Mouse (Mus musculus): Measurements from ENCODE around the gene H2-T3. TPM values are rescaled to one million over a fixed set of nuclear protein-coding genes. Genes with fewer than 3 reads are reported as not detected.
"Not testable (repeated sequence)": the region's sequence is repeated elsewhere in the genome, so short reads cannot be mapped to it uniquely, and the experiment has no call there.

The H2-T3 gene
- total RNA-seq, 2 experiments from 2014 or later: not detected

DNA sequence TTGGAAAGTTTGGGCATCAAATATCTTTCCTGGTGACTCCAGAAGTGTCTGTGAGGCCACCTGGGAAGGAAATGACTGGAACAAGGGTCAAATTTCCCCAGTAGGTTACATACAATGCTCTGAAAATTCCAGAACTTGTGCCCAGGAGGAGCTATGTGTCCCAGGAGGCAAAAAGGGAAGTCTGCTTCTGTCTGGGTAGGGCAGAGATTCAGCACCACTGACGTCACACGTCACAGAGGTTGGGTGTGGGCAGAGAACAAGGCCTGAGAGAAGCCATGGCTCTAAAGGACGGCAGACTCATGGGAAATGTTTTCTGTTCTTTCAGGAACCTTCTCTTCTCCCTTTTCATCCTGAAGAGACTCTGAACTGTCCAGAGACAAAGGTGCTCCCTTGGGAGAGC is 2.5 kb downstream of the H2-T3 start:
- ATAC-seq (replicated peaks; ENCODE audit: low FRiP score, low TSS enrichment, poor library complexity, severe bottlenecking): no peak

DNA sequence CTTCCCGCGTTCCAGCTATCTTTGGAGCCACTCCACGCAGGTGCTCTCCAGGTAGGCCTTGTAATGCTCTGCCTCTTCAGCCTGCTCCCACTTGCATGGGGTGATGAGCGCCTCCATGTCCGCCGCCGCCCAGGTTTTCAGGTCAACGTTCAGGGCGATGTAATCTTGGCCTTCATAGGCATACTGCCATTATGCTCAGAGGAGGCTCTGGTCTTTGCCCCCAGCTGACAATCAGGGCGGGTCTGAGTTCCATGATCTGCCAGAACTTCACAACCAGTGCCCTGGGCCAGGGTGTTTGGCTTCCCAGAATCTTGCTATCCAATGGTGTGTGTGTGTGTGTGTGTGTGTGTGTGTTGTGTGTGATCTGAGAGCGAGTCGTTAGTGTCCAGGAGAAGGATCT is 7.9 kb downstream of the H2-T3 start:
- no peak for ATAC-seq (replicated peaks; ENCODE audit: low FRiP score, low TSS enrichment, poor library complexity, severe bottlenecking)

DNA sequence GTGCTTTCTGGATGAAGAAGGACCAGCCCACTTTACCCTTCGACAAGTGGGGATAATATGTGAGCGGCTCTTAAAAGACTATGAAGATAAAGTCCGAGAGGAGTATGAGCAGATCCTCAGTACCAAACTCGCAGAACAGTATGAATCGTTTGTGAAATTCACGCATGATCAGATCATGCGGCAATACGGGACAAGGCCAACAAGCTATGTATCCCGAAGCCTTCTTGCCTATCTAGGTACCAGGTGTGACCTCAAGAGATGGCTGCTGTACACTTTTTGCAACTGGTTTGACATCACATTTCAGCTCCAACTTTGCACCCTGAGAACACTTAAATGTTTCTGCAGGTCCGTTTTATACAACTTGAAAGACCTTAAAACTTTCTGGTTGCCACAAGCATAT is 10.6 kb downstream of the H2-T3 start:
- ATAC-seq (replicated peaks; ENCODE audit: low FRiP score, low TSS enrichment, poor library complexity, severe bottlenecking): not testable (repeated sequence)

DNA sequence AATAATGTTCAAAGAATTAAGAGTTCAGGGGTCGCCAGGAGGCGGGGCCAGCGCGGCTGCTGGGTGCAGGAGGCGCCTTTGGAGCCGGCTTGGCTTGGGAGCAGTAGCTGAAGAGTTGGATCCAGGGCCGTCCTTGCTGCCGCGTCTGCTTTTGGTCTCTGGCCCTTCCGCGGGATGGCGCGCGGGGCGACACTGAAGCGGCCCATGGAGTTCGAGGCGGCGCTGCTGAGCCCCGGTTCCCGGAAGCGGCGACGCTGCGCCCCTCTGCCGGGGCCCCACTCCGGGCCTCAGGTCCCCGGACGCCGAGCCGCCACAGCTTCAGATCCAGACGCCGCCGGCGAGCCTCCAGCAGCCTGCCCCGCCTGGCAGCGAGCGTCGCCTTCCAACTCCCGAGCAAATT is 11.1 kb downstream of the H2-T3 start:
- ATAC-seq (replicated peaks; ENCODE audit: low FRiP score, low TSS enrichment, poor library complexity, severe bottlenecking): 0 out of 2 replicates have a peak, but pooled peaks have one; percentile 44

DNA sequence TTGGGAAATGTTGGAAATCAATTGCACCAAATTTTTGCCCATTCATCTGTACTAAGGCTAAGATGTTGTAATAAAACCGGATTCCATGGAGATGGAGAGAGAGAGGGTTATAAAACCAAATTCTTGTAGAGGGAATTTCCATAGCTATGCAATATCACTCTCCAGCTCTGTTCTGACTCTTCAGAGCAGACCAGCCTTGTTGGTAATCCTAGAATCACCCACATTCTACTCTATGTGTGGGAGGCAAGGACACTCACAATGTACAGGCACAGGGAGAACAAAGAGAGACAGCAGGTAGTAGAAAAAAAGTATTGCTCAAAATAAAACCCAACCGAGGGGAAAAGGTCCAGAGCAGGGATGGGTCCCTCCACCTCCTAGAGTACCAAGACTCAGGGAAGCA is 14.0 kb downstream of the H2-T3 start:
- not testable (repeated sequence) for ATAC-seq (replicated peaks; ENCODE audit: low FRiP score, low TSS enrichment, poor library complexity, severe bottlenecking)

DNA sequence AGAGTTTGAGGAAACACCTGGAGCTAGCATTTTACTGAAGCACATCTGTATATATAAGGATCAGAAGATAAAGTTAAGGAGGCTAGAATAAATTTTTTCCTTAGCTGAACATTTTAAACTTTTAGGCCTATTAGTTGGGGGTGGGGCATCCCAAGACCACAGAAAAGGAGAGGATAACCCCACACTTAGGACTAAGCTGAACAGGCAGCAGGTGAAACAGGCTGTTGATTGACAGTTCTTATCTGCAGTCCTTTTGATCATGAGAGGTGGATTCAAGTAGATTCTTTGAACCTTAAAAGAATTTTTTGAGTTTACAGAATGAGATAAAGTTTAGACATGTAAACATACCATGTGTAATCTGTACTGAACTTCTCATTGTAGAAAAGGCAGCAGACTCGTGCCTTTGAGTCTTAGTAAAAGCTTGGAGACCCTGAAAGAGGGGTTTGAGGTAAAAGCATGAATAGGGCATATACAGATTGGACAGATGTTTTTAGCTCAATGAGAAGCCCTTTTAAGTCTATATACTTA is 19.7 kb downstream of the H2-T3 start:
- no peak for ATAC-seq (replicated peaks; ENCODE audit: low FRiP score, low TSS enrichment, poor library complexity, severe bottlenecking)

DNA sequence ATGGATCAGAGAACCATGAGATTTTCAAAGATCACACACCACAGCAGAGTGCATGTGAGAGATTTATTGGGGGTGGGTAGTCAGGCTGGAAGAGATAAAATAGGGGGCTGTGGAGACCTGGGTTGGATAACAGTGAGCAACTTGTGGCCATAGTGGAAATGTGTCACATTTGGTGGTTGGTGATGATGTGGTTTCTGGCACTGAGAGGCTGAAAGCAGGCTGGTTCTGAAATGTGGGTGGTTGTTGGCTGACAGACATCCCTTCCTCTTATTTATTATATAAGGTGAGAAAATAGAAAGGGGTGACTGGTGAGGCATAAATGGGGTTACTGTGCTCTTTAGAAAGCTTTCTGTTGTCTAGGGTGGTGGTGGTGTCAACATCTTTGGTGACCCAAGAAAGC is 20.3 kb downstream of the H2-T3 start:
- no peak for ATAC-seq (replicated peaks; ENCODE audit: low FRiP score, low TSS enrichment, poor library complexity, severe bottlenecking)

DNA sequence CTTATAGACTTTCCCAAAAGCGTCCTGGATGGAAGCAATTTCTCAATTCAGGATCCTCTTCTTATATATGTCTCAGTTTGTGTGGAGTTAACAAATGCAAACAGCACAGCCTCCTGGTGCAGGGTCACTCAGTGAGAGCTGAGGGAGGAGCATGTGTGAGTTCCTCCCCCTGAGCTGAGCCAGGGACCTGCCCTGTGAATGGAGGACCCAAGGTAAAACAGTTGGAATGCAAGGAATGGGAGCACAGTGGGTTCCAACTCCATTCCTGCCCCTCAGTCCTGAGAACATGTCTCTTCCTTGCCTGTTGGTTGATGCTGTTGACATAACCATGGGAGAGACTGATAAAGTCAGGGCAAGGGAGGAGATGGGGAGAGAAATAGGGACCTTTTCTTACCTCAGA is 21.0 kb downstream of the H2-T3 start:
- ATAC-seq (replicated peaks; ENCODE audit: low FRiP score, low TSS enrichment, poor library complexity, severe bottlenecking): not testable (repeated sequence)

DNA sequence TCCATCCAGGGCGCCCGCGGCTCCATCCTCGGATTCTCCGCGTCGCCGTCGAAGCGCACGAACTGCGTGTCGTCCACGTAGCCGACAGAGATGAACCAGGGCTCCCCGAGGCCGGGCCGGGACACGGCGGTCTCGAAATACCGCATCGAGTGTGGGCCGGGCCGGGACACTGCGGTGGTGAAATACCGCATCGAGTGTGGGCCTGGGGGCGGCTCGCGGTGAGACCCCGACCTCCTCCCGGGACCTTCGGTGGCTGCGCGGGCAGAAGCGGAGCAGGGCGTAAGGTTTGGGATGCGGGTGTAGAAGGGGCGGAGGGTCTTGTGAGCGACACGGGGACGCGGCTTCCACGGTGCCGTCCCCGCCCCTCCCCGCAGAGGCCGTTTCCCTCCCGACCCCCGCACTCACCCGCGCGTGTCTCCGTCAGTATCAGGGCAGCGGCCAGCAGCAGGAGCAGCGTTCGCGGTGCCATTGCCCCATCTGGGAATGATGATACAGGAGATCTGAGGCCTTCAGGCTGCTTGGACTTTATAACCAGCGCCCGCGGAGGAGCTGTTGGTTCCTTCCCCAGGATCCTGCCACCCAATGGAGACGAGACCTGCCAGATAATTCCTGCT is 21.9 kb downstream of the H2-T3 start, which contains the start of gene Gm8909:
Gene Gm8909, minus strand, starts transcription at position 499 of the 614 bp plus-strand sequence.
- ATAC-seq (replicated peaks; ENCODE audit: low FRiP score, low TSS enrichment, poor library complexity, severe bottlenecking): no peak

DNA sequence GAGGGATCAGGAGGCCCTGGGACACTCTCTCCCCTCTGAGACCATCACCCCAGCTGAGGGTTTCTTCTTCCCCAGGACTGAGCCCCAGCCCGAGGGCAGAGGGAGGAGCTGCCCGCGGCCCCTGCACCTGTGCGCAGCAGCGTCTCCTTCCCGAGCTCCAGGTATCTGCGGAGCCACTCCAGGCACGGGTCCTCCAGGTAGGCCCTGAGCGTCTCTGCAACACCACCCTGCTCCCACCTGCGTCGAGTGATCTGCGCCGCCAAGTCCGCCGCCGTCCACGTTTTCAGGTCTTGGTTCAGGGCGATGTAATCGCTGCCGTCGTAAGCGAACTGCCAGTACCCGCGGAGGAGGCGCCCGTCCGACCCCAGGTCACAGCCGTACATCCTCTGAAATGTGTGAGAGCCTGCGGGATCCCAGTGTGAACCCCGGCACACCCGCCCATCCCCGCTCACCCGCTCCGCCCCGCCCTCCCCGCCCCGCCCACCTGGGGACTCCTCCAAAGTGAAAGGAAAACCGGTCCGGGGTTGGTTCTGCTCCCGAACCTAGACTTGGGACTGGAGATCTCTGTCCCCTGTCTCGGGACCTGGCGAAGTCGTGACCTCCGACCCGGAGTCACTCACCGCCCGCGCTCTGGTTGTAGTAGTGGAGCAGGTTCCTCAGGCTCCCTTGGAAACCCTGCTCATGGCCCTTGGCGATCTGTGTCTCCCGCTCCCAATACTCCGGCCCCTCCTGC is 22.6 kb downstream of the H2-T3 start:
- ATAC-seq (replicated peaks; ENCODE audit: low FRiP score, low TSS enrichment, poor library complexity, severe bottlenecking): peak; percentile 62; the same call in 1 of the 2 replicates

DNA sequence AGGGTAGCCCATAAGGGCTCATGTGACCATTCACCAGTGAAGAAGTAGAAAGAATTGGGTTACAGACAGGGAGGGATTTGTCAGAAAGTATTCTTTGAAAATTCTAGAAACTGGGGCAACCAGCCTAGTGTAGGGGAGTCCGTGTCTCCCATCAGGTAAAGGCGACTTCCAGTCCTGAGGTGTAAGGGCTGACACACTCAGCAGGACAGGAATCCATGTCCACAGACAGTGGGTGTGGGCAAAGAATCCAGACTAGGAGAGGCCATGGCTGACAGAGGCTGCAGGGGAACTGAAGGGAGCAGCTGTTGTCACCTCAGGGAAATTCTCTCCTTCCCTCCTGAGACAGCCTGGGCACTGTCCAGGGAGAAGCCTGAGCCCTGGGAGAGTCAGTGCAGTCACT is 23.2 kb downstream of the H2-T3 start:
- not testable (repeated sequence) for ATAC-seq (replicated peaks; ENCODE audit: low FRiP score, low TSS enrichment, poor library complexity, severe bottlenecking)

DNA sequence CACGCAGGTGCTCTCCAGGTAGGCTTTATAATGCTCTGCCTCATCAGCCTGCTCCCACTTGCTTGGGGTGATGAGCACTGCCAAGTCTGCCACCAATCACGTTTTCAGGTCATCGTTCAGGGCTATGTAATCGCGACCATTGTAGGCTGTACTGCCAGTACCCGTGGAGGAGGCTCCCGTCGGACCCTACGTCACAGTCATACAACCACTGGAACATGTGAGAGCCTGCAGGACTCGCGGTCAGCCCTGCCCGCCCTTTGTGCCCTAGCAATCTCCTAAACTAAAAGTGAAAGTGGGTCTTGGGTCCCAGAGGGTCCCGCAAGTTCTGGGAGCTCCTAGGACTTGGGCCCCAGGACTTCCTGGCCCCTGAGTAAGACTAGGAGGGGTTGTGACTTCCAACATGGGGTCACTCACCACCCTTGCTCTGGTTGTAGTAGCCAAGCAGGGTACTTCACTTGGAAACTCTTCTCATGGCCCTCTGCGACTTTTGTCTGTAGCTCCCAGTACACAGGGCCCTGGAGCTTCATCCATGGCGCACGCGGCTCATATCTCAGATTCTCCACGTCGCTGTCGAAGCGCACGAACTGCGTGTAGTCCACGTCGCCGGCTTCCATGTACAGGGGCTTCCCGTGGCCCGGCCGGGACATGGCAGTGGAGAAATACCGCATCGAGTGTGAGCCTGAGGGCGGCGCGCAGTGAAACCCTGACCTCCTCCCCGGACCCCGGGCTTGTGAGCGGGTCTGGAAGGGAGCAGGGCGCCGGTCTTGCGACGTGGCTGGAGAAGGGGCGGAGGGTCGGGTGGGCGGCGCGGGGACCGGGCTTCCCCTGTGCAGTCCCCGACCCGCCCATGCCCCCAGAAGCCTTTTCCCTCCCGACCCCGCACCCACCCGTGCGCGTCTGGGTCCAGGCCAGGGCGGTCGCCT is 28.7 kb downstream of the H2-T3 start:
- ATAC-seq (replicated peaks; ENCODE audit: low FRiP score, low TSS enrichment, poor library complexity, severe bottlenecking): peak; percentile 49; the same call in 1 of the 2 replicates

DNA sequence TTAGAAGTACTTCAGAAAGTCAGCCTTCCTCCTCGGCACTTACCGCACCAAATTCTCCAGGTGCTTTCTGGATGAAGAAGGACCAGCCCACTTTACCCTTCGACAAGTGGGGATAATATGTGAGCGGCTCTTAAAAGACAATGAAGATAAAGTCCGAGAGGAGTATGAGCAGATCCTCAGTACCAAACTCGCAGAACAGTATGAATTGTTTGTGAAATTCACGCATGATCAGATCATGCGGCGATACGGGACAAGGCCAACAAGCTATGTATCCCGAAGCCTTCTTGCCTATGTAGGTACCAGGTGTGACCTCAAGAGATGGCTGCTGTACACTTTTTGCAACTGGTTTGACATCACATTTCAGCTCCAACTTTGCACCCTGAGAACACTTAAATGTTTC is 31.8 kb downstream of the H2-T3 start:
- ATAC-seq (replicated peaks; ENCODE audit: low FRiP score, low TSS enrichment, poor library complexity, severe bottlenecking): not testable (repeated sequence)

DNA sequence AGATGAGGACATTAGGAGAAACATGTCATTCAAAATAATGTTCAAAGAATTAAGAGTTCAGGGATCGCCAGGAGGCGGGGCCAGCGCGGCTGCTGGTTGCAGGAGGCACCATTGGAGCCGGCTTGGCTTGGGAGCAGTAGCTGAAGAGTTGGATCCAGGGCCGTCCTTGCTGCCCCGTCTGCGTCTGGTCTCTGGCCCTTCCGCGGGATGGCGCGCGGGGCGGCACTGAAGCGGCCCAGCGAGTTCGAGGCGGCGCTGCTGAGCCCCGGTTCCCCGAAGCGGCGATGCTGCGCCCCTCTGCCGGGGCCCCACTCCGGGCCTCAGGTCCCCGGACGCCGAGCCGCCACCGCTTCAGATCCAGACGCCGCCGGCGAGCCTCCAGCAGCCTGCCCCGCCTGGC is 32.3 kb downstream of the H2-T3 start:
- ATAC-seq (replicated peaks; ENCODE audit: low FRiP score, low TSS enrichment, poor library complexity, severe bottlenecking): not testable (repeated sequence)

DNA sequence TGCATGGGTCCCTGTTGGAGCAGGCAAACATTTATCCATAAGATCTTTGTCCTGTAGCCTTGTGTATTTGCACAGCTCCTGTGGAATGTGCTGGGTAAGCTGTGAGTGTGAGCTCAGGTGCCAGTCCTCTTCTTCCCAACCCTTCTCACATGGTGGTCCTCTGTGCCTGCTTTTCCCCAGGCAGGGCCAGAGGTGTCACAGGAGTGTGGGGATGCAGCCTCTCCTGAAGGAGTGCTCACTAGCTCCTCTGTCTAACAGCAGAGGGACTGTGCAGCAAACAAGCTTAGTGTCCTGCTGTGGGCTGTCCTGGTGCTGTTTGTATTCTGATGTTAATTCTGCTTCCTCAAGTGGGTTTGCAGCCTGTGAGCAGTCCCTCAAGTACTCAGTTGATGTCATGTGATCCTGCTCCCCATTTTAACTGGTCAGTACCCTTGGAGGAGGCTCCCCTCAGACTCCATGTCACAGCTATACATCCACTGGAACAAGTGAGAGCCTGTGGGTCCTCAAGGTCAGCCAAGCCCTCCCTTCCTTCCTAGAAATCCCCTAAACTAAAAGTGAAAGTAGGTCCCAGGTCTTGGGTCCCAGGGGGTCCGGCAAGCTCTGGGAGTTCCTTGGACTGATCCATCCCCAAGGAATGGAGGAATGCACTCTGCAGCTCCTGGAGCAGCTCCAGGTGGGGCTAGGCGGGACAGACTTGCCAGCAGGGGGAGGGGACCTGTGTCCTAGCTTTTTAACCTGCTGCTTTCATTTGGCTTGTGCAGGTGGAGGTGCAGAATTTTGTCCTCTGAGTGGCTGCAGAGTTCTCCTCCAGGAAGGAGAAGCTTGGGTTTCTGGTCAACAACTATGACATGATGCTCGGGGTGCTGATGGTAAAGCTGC is 35.6 kb downstream of the H2-T3 start:
- ATAC-seq (replicated peaks; ENCODE audit: low FRiP score, low TSS enrichment, poor library complexity, severe bottlenecking): no peak

DNA sequence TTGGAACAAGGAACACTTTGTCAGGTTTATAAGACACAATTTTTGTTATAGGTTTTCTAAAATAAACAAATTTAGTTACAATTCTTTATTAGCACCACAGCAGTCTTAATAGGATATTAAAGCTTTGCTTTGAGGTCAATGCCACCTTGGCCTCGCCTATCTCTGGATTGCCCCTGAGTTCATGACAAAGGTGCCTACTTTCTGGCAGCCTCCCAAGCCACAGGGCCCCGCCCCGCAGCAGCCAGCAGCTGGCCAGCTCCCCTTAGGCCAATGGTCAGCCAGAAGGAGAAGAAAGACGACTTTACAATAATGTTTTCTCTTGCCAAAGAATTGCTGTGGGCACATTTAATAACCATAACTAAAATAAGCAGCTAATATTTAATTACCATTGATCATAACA is 38.9 kb downstream of the H2-T3 start:
- not testable (repeated sequence) for ATAC-seq (replicated peaks; ENCODE audit: low FRiP score, low TSS enrichment, poor library complexity, severe bottlenecking)

DNA sequence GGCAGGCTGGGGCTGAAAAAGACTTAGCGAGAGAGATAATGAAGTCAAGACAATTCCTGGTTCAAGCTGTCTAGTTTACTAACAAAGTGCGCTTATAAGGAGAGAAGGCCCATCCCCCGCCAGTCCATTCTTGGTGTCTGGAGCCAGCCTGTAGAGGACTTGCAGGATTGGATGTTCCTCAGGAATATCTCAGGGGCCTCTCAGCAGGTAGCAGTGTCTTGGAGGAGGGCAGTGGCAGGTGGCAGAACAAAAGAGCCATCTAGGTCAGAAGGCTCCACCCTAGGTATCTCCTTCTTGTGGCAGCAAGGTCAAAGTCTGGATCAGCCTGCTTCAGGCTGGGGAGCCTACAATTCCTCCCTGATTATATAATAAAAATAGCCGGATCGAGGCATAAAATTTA is 41.6 kb downstream of the H2-T3 start:
- ATAC-seq (replicated peaks; ENCODE audit: low FRiP score, low TSS enrichment, poor library complexity, severe bottlenecking): not testable (repeated sequence)

DNA sequence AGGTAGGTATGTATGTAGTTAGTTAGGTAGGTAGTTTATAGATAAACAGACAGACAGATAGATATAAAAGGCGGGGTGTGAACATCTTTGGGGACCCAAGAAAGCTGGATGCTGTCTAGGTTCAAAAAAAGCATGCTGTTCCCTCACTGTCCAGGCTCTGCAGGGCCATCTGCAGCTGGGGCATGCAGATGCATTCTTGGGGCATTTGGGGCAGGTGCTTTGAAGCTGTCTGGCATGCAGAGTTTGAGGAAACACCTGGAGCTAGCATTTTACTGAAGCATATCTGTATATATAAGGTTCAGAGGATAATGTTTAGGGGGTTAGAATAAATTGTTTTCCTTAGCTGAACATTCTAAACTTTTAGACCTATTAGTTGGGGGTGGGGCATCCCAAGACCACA is 43.1 kb downstream of the H2-T3 start:
- ATAC-seq (replicated peaks; ENCODE audit: low FRiP score, low TSS enrichment, poor library complexity, severe bottlenecking): not testable (repeated sequence)

DNA sequence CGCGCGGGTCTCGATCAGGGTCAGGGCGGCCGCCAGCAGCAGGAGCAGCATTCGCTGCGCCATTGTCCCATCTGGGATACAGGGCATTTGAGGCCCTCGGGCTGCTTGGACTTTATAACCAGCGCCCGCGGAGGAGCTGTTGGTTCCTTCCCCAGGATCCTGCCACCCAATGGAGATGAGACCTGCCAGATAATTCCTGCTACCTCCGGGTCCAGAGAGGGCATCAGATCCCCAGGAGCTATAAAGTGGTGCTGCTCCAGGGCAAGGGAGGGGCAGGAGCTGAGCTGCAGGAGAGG is 44.3 kb downstream of the H2-T3 start:
- ATAC-seq (replicated peaks; ENCODE audit: low FRiP score, low TSS enrichment, poor library complexity, severe bottlenecking): 0 out of 2 replicates have a peak, but pooled peaks have one; percentile 25
